Mouse (Mus musculus) urinary bladder, postnatal 25 days (tissue): ENCODE data around the gene Gm42669.

Experiments
- DNase-seq: peaks from one replicate; pipeline ENCODE4 v3.0.0; 2022; ENCODE audit warnings: low spot score

The Gm42669 gene

DNA sequence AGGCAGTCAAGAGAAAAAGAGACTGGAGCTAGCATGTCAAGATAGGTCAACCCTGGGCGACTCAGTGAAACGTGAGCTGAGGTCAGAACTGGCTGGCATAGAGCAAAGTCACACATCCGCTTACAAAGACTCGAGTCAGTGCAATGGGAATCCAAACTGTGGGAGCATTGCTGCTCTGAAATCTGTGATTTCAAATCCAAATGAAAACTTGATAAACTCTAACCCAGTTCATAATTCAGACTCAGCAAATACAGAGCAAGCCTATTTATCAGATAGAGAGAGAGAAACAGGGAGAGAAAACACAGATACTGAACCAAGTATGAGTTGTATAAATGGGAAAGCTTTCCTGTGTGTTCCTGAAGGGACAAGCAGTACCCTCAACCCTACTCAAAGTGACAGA lies at the start of gene Gm42669:
Gm42669 (plus strand) TSS at position 301 of the 400 bp plus-strand sequence.
- no peak for DNase-seq

DNA sequence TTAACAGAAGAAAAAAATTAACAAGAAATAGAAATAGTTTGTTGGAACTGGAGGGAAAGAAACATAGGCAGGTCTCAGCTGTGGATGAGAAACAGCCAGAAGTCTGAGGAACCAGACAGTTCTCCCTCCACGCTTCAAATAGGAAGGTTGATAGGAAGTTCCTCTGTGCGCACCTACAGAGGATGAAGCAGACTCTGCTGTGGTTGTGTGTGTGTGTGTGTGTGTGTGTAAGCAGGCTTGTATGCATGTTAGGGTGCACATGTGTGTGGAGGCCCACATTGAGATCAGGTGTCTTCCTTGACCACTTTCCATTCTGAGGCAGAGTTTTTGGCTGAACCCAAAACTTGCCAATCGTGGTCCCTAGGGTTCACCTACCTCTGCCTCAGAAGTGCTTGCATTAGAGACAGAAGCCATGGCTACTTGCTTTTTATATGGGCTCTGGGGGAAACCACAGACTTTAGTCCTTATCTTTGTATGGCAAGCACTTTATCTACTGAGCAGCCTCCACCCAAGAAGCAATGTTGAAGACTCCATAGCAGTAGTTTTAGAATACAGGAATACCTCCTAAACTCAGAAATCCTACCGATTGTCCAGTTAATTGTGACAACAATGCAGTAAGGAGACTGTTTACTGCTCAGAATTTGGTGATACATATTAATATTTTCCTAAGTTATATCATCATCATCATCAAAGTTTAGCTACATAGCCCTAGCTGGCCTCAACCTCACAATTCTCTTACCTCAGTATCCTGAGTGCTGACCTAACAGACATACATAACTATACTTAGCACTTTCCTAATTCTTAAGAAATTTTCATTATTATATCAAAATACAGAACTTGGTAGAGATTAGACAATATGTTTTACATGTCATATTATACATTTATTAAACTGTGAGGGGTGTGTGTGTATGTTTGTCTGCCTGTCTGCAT lies 45.0 kb upstream of the Gm42669 start:
- no peak for DNase-seq

DNA sequence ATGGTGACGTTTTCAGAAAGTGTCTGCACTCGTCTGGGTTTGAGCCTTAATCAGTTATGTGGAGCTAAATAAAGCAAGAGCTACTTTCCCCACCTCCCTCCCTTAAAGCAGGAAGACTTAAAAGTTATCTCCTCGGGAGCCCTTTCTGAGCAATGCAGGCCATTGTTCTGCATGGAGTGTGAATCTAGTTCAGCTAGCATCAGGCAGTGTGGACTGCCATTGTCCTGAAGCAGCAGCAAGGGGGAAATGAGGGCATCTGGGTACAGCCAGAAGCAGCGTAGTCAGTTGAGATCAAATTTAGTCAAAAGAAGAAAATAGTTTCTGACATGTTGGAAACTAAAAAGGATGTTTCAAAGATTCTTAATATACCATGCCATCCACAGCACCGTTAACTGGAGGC lies 40.9 kb upstream of the Gm42669 start:
- DNase-seq: no peak

- DNase-seq: no peak
Measured at GRCm38 (mm10) chr5:107467098-107467497, 40.3 kb upstream of the Gm42669 start.

GRCm38 (mm10) chr5:107470600-107471329 lies 36.7 kb upstream of the Gm42669 start:
- DNase-seq: no peak

- no peak for DNase-seq
Measured at GRCm38 (mm10) chr5:107480194-107480593, 27.2 kb upstream of the Gm42669 start.

DNA sequence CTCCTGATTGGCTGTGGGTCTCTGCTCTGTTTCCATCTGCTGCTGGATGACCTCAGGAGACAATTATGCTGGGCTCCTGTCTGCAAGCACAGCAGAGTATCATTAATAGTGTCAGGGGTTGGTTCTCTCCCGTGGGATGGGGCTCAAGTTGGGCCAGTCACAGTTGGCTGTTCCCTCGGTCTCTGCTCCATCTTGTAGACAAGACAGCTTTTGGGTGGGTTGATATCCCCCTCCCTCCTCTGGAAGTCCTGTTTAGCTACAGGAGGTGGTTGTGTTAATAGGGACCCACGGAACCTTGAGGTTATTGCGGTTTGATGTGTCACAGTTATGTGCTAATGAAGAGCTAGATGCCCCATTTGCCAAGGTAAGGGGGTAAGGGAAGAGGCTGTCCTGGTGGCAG lies 18.4 kb upstream of the Gm42669 start:
- DNase-seq: no peak

DNA sequence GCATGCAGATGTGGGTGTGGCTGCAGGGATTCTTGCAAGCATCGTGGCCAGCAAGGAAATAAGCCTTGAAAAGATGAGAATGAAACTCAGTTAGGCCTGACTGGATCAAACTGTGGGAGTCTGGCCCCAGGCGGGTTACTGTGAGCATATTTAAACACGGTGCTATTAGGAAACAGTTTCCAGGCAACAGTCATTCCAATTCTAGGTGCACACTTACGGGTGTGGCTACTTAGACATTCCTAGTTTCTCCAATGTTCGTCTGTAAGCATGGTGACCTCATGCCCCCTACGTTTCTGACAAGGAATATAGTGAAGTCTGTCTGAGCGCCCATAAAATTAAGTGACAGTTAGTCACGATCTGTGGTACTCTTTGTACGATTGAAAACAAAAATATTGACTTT lies 16.4 kb upstream of the Gm42669 start:
- DNase-seq: no peak

DNA sequence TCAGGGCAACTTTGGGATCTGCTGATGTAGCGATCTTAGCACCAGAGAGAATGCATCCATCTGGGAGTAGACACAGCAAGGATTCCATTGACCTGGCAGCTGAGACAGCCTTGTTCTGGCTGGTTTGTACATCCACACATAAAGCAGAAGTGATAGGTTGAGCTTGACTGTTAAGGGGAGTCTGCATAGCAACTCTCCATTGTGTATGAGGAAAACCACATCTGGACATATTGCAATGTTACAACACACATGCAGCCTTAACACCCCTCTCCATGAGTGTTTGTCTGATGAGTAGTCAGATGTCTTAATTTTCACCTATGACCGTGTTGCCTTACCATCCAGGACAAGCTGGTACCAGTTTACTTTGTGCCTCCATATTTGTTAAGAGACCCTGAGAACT lies 14.9 kb upstream of the Gm42669 start:
- DNase-seq: no peak

- no peak for DNase-seq
Measured at GRCm38 (mm10) chr5:107494759-107495158, 12.7 kb upstream of the Gm42669 start.

- no peak for DNase-seq
Measured at GRCm38 (mm10) chr5:107496047-107496446, 11.4 kb upstream of the Gm42669 start.

- DNase-seq: no peak
Measured at GRCm38 (mm10) chr5:107497519-107498501, 9.6 kb upstream of the Gm42669 start.

DNA sequence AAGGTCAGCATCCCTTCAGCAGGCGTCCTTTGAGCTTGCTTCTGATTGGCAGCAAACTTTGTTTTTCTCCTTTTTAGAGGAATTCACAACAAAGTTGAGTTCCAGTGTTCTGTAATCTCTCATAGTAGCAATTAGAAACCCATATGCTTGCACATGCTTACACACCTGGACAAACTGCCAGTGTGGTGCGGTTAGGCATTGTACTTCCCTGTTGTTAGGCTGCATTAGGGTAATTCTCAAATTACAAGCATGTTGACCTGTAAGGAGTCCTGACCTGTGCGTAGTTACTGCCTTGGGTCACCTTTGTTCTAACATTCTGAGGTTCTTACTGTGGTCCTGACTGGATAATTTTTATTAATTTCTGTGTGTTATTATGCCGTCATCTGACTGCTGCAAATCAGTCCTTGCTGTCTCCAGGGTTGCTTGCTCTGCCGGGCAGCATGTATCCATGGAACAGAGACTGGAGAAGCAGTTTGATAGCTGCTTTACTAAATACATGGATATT lies 8.6 kb upstream of the Gm42669 start:
- no peak for DNase-seq

- DNase-seq: no peak
Measured at GRCm38 (mm10) chr5:107499891-107500535, 7.4 kb upstream of the Gm42669 start.

- DNase-seq: no peak
Measured at GRCm38 (mm10) chr5:107500741-107501140, 6.7 kb upstream of the Gm42669 start.

DNA sequence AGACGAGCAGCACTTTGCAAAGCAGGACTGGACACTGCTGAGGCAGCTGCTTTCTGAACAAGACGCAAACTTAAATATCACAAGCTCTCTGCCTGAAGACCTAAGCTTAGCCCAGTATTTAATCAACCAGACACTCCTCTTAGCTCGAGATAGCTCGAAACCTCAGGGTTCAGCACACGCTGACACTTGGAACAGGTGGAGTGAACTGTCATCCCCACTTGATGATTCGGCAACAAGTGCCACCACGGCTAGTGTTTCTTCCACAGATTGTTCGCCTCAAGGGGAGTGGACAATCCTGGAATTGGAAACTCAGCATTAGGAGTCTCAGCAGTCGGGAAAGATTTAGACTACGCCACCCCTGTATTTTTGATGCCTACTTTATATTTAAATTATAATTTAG lies 3.1 kb downstream of the Gm42669 start:
- no peak for DNase-seq

DNA sequence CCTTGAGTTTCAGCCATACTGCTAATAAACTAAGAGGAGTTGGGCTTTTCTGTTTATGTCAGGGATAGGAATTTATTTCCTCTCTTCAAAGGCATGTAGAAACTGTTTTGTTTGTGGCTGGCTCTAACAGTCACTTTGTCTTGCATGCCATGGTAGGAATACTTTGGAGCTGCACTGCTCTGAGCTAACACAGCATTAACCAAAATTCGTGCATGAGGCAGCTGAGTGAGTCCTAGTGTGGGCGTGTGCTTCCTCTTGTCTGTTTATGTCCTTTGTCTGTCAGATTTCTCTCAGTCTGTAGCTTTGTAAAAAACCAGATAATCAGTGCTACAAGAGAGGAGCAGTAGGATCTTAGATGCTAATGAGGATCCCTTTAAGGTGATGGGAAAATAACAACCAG lies 3.9 kb downstream of the Gm42669 start:
- no peak for DNase-seq

DNA sequence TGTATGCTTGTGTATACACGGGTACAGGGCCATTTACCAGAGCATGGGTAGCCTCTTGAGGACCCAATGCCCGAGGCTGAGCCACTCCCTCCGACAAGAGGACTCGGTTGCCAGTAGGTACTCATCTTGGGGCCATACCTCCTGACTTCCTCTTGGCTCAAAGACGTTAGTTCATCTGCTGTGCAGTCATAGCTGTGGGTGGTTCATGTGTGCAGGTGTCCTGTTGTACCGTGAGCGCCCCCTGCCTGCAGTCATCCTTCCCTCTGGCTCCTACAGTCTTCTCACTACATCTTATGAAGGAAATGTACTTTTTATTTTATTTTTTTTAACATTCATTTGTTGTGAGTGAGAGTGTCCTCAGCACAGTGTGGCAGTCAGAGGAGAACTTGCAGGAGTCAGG lies 6.2 kb downstream of the Gm42669 start:
- peak; percentile 26 for DNase-seq

DNA sequence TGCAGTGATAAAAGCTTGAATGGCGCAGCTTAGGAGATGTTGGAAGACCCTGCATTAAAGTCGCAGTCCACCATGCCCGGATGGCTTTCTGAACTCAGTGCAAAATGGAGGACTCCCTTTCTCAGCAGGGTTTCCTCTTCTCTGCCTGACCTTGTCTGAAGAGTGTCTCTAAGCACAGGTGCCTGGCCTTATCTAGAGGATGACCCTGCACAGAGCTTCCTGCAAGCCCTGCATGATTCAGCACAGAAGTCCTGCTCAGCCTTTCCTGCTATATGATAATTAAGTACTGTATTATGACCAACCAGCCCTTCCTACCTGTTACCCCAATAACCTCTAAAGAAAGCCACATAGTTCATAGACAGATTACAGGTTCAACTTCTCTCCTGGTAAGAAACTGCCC lies 8.0 kb downstream of the Gm42669 start:
- no peak for DNase-seq

DNA sequence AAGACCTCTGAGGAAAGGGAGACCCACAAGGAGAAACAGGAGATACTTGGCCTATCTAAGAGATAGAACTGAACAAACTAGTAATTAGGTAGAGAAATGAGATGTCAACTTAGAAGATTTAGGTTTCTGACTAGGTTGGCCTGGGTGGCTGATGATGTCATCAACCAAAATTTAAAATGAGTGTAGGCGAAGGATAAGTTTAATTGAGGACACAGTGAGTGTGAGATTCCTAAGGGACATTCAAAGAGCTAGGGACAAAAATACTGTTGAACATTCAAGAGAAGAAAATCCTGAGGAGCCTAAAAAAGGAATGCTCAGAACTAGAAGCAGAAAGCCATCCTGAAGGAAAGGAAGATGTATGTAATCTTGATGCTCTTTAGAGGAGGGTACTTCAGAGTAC lies 8.7 kb downstream of the Gm42669 start:
- no peak for DNase-seq

DNA sequence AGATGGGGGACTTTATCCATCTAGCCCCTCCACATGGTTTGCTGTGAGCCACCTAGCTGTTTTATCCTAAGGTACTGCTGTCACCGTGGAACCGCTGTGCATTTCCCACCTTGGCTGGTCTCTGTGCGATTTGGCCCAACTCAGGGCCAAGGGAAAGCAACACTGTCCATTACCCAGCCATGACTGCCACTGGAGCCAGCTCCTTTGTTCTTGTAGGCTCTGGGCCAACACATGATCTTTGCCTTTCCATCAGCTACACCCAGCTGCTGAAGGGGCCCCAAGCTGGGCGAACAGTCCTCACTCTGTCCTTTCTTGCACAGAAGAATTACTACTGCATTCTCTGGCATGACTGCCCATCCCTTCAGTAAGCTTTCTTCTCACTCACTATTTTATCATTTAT lies 11.2 kb downstream of the Gm42669 start:
- no peak for DNase-seq
